Mouse (Mus musculus) layer of hippocampus, adult 11-12 months (tissue): ENCODE measurements at regions not wholly inside any gene's neighbourhood (a gene's known extent, or its start where the extent isn't known, plus 50 kb on each side); places are given as distances from the start of the nearest gene placed in this dataset.

Experiments used
- DNase-seq: peaks from one replicate; pipeline ENCODE4 v3.0.0; 2022; ENCODE audit warnings: low spot score

DNA sequence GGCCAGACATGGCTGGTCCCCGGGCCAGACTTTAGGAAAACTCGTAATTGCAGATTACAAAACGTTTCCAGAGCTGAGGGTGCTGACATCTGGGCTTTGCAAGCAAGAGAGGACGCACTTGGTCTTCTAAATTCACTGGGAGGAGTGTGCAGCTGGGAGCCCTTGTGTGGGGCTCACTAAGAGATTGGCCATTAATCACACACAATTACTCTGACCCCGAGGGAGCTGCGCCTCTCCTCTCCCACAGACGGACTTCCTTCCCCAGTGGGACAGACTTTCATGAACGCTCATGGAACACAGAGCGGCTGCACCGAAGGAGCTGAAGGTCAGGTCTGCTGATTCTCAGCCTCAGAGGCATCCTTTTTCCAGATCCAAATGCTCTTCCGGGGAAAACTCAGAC lies 407.2 kb downstream of the Med13l start:
- DNase-seq: no peak

DNA sequence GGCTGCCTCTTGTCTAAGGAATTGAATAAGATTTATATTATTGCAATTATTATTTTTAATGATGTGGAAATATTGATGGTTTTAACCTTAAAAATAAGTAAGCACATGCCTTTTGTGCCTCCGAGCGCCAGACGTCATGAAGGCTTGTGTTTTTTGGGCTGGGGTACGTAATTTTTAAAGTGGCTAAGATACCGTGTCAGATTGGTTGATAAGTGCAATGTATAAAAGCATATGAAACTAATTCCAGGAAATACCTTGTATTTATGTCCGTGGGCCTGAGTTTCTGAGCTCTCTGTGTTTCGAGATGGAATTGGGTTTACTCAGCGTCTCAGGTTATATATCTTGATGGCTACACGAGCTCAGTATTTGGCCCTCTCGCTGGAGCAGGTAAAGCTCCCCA lies 414.7 kb downstream of the Med13l start:
- DNase-seq: no peak

DNA sequence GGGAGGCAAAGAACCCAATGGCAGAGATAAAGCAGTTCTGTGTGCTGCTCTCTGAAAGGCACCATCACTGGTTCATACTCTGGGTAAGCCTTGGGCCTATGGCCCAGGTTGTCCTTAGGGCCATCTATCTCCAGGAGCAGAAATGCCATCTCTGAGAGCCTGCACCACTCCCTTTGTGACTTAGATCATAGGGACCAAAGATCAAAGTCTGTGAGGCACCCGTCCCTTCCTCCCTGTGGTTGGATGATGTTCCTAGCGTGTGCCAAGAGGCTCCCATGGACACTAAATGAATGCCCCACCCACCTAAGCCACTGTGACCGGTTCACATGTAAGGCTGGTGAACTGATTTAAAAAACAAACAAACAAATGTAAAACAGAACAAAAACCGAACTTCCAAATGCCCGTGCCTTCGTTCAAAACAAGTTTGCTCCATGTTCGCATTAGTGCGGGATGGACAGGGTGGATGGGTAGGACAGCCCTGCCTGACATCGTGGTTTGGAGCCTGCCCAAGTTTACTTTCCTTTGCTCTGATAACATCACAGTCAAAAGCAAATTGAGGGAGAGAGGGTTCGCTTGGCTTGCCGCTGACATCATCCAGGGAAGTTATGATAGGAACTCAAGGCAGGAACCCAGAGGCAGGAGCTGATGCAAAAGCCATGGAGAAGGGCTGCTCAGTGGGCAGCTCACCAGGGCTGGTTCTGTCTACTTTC lies 418.6 kb downstream of the Med13l start:
- DNase-seq: no peak

DNA sequence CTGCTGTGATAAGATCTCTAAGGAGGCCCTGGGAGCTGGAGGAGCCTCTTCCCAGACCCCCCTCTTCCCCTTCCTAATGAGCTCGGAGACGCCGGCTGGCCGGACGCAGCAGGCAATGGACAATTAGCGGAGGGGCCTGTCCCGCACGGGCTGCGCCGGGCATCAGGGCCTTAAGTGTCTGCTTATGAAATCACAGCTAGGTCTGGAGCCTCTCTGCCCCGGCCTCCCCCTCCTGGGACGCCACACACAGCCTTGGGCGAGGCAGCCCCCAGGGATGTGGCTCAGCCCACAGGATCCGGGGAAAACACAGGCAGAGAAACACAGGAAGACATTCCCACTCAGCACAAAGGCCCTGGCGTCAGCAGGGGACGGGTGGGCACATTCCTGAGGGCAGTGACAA lies 420.6 kb downstream of the Med13l start:
- DNase-seq: no peak

DNA sequence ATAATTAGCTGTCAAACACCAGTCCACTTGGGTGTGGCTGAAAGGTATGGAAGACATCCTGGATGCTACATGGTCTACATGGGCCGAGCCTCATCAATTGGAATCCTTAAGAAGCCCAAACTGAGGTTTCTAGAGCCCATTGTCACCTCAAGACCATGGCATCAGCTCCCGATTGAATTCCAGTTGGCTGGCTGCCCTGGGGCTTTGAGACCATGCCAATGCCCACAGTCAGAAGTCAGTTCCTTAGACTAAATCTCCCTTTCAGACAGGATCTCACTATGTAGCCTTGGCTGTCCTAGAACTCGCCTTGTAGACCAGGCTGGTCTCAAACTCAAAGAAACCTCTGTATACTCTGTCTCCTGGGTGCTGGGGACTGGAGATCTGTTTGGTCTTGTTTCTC lies 423.8 kb downstream of the Med13l start:
- no peak for DNase-seq

DNA sequence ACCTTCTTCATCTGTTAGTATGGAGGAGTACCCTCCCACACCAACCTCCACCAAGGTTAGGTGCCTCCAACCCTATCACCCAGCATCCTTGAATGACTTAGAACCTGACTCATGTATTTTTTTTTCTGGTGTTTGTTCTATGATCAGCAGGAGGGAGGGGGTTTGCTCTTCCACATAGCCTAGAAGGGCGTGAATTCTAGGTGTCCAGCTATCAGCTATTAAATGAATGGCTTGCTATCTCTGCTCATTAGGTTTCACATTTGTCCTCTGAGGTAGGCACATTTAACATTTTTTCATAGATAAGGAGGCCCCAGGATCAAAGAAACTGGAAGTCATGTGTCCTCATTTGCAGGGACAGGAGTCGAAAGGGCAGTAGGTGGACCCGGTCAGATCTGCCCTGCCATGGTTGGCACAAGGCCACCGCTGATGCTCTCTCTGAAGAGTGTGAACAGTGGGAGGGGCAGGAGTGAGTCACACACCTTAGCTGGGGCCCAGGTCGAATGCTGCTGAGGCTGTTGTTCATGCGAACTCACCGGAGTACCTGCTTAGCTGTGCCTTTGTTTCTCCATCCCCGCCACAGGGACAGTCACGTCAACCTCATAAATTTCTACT lies 424.4 kb downstream of the Med13l start:
- no peak for DNase-seq

DNA sequence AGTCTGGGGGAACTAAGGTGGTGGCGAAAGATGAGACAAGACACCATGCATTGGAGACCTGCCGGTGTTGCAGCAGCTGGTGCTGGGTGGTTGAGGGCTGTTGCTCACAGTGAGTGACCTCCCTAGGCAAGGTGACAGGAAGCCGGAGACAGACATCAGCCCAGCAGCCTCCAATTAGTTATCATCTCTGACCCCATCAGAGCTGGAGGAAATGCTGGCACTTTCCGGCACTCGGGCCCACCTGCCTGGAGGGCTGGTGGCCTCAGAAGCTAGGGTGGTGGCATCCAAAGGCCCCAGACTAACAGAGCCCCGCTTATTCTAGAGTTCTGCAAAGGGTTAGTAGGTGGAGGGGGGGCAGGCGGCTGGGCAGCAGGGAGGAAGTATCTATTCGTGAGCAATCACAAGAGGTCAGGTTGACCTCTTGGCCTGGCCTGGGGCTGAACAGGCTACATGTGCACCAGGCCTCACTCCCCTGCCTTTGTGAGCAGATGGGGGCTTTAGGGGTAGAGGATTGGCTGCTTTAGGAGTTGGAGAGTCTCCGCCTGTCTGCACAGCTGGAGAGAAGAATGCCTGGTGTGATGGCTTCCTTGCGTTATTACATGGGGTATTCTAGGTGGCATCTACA lies 427.0 kb downstream of the Med13l start:
- DNase-seq: no peak

DNA sequence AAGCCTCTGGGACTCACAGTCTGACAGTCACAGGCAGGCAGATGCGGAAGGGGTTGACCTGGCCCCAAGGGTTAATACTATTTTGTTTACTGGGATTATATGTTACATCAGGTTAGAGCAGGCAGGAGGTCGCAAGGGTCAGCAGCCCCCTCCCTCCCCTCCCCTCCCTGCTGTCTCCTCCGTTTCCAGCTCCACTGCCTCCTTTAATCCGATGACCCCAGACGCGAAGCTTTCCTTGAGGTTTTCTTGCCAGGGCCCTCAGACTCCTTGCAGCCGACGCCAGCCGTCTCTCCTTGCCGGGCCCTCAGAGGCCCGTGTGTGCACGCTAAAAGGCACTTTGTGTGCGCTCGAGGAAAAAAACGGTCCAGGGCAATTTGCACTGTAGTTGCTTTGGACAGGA lies 438.6 kb downstream of the Med13l start:
- DNase-seq: no peak

DNA sequence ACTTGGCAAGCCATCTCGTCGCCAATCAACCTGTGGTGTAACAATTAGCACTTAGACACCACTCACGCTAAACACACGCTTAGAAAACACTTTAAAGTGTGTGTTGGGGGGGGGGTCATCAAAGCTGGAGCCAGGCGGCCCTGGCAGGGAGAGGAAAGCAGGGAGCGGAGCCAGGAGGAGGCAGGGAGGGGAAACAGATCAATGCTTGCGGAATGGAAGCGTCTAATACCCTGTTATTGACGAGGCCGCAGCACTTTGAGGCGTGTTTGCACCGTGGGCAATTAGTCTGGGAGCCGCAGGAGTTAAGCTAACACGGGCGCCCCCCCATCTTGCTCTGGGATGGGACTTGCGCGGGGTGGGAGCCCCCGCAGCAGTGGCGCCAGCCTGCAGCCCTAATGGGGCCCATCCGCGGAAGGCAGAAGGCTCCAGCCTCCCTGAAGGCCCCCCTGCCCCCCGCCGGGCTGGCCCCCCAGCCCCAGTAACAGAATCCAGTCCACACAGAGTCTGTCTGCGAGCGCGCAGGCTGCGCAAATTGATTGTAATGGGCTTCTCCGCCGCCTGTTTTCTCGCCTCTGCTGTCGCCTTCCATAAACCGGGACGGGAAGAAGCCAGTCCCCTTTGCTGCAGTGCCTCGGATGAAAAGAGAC lies 445.5 kb downstream of the Med13l start:
- DNase-seq: no peak

DNA sequence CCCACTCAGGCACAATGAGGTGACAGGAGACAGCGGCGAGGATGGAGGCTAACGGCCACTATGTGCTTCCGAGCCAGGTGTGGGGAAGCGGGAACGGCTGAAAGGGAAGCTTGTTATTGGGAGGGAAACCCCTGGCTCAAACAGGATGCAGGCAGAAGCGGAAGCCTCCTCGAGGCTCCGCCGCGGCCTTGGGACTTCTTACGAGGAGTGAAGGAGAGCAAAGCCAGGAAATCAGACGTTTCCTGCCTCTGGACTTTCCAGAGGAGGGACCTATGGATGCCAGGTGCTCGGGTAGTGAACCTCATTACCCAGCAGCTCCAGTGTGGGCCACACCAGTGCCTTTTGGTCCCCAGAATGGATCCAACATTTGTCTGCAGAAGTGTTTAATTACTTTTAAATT lies 449.6 kb downstream of the Med13l start:
- DNase-seq: no peak

DNA sequence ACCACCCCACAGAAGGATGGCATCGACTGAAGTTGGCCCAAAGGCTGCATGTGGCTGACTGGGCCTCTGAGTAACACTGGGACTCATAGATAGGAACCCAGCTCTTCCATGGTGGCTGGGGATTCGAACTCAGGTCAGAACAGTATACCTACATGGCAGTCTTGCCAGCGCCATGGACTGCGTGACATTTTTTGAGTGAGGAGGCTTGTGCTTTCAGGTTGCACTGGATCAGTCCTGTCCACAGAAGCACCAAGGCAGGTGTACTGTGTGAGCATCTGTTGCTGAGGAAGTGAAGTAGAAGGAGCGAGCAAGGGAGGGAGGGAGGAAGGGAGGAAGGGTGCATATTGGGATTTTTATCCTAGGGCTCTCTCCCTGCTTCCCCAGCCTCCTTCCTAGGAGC lies 454.7 kb downstream of the Med13l start:
- DNase-seq: no peak

DNA sequence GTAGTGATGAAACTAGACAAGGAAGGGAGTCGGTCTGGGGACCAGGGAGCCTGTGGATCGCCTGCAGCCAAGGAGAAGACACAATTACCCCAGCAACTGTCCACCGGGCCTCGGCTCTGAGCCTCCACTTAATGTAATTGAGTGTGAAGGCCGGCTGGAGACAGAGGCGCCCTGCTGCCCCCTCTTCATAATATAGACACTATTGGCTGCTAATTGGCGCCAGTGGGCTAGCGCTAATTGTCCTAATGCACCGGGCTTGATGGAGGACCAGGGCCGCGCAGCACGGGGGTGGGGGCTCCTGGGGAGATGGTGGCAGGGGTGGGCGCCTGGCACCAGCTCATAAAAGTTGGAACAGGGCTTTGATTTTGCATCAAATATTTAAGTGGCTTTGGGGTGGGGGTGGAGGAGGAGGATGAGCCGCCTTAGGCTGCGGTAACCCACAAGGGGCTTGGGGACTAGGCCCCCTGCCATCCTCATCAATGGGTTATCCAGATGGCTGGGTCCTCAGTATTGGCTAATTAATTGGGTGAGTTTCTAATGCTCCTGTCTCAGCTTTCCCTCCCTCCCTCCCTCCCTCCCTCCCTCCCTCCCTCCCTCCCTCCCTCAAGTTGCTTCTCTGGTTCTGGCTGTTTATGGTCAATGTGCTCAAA lies 455.3 kb downstream of the Med13l start:
- no peak for DNase-seq

DNA sequence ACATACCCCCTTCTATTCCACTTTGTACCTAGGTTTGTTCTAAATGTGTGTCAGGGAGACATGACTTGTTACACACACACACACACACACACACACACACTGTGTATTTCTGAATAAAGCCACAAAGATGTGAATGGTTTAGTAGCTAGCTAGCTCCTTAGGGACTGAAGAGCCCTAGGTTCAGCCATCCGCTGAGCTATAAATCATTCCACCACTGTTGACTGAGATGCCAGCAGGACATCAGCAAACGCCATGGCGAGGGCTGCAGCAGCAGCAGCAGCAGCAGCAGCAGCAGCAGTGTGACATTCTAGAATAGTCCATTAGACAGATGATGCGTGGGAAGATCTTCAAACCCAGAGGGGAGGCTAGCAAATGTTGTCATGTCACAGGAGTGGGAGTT lies 455.9 kb downstream of the Med13l start:
- DNase-seq: no peak

DNA sequence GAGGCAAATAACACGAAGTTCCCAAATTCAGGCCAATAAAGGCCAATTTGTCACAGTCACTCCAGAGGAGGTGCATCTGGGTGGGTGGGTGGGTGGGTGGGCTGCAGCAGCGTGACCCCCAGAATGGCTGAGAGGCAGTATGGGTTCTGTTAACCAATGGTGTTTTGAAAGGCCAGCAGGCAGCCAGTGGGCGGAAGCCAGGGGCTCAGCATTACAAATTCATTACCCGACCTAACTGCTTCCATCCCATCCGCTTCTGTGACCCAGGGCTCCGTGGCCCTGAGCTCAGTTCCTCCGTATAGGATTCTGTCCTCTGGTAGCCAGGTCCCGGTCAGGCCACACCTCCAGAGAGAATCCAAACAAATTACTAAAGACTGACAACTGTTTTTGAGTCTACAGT lies 463.5 kb downstream of the Med13l start:
- no peak for DNase-seq

DNA sequence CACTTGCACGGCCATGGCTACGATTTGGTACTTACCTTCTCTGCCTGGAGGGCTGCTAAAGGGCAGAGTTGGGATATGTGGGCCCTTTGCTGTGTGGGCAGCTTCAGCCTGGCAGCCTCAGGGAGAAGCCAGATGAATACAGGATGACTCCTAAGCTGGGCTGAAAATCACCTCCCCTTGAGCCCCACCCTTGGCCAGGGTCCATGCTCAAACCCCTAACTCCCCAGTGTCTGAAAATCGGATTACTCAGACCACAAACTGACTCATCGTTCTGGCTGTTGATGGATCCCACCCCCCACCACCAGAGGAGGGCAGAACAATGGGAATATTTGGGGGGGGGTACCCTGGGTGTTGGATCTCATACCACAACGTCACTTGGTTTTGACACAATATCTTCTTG lies 471.6 kb downstream of the Med13l start:
- no peak for DNase-seq

DNA sequence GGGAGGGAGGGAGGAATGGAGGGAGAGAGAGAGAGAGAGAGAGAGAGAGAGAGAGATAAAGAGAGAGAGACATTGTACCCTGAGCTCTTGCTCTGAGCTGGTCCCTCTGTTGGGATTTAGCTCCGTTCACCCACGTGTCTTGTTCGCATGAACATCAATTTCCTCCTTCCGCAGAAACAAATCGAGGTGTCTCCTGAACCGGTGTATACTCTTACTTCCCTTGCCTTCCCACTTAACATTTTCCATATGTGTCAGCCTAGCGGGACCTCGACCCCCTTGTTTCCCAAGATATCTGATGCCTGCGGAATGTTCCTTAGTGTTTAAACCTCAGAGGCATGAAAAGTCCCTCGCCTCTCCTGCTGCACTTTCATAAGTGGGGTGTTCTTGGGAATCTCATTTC lies 484.1 kb downstream of the Med13l start:
- DNase-seq: no peak

DNA sequence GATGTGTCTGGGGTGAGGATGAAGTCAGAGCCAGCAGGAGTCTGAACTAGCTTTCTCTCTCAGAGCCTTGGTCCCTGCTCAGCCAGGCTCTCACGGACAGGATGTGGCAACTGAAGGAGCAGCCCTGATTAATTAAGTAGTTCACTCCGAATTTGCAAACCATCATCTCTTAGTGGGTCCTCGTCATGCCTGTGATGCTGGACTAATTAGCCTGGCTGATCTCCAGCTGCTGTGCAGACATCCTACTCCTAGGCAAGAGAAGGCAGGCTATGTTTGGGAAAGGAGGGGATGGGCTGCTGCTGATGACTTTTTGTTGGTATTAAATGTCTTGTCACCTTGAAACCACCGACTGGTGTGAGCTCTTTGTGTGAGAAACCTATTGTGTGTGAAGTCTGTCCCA lies 487.1 kb downstream of the Med13l start:
- DNase-seq: no peak

DNA sequence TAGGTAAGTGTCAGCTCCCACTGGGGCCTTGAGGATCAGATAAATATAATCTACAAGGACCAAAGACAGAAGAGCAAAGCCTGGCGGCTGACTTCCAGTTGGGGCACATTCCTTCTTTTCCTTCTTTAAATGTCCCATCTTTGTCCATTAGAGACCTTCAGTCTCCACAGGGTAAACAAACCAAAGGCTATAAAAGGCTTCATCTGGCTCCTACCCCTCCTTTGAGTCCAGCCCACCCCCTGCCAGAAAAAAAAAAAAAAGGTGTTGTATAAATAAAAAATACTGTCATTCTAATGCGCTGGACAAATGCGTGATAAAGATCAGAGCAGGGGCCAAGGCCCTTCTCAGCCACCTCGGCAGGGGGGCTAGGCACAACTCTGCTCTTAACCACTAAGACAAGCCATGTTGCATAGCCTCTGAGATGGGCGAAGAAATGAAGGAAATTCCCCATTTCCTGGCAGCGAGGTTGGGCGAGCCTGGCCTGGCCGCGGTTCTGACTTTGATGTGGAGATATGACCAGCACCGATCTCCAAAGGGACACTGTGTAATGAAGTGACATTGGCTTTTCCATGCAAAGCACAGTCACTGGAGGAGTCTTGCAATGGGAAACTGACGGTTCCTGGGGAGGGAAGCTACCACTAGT lies 492.0 kb downstream of the Med13l start:
- DNase-seq: no peak

DNA sequence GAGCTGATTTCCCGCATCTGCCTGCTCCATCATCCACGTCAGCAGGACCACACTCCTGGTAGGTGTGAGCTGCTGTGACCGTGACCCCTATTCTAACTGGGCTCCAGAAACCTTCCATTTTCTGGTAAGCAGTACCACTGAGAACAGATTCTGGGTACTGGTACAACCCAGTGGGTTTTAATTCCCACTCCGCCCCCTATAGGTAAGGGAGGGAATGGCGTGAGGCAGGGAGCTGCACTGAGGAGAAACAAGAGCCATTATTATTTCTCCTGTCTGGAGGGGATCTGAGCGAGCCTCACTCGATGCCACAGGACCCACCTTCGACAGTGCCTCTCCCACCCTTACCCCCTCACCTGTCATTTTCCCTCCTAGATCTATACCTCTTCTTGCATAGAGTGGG lies 493.3 kb downstream of the Med13l start:
- DNase-seq: no peak

DNA sequence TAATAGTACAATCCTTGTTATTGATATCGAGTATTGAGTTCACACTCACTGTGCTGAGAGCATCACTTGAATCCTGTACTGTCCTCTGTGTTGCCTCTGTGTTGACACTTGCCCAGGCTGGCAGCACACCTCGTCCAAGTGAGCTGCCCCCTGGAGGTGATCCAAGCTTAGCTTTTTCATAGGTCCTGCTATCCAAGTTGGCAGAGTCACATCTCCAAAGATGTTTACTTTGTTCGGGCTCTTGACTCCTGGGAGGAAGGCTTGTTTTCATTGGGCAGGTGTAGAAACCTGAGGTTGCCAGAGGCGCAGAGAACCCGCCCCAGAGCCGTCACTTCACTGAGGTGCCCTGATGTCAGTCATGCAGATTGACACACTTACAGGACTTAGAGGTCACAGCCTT lies 493.9 kb downstream of the Med13l start:
- no peak for DNase-seq

DNA sequence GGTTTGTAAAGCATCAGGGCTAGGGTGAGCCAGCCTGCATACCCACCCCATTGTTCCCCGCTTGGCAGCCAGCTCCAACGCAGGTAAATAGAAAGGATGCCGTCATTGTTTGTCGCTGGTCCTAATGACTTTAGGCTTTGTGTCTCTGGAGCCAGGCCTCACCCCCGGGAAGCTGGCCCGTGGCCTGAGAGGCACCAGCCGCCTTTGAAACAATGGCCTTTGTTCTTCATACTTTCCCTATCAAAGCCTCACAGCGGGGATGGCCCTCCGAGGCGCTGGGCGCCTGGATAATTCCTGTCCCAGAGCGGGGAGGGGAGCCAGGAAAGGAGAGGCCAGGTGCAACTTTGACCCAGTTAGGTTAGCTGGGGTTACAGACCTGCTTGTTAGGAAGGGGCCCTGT lies 495.0 kb downstream of the Med13l start:
- peak; percentile 73 for DNase-seq

DNA sequence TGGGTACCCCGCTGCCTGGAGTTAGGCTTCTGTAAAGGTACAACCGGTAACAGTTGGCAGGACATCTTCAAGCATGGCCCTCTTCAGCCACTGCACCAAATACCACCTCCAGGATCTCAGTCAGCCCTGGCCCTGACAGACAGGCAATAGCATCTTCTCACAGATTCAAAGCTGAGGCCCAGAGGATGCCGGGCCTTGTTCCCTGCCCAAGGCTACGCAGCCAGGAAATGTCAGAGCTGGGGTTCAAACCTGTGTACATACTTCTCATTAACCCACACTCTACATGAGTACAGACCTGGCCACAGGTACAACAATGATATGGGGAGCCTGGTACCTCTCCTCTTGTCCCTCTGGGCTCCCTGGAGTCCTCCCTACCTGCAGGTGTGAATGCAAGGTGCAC lies 497.3 kb downstream of the Med13l start:
- DNase-seq: no peak
